In genomic region chr5:96916897-96917296, GRCm38 (mm10) we compare ENCODE assay signal across 10 mouse cellular contexts.
DNase-seq lines count a peak whose midpoint lies in the region; ATAC-seq and TF ChIP-seq lines count a peak whose summit lies in the region.
"Had no signal": no experiment of that assay in that cellular context is flagged by ENCODE, and none has a peak within 500 bp of the region (broad histone marks: within the 10 kb centered on the region; RNA-seq: fewer than 3 reads in every experiment).

No protein-coding gene starts in this region.

- H3K27ac ChIP-seq in heart, embryonic 16.5 days (ENCODE audit: low read length): peak overlapping the region; percentile 44
- 0 out of 2 replicates have a peak overlapping the region, but pooled peaks have one; percentile 13 for H3K27ac ChIP-seq in midbrain, embryonic 14.5 days (replicated peaks; ENCODE audit: low read depth, low read length)
- no peak overlapping the region for H3K27ac ChIP-seq in midbrain, embryonic 11.5 days (ENCODE audit: low read depth, low read length)
- H3K27ac ChIP-seq in hindbrain, embryonic 16.5 days (ENCODE audit: low read depth, low read length): no peak overlapping the region
- peak overlapping the region; percentile 44 for H3K27ac ChIP-seq in small intestine, adult 2 months (ENCODE audit: insufficient read depth, low read depth, low read length)
- H3K27ac ChIP-seq: limb, embryonic 13.5 days had no signal

- no peaks in the 10 kb centered on the region for H3K27me3 ChIP-seq in heart, embryonic 16.5 days (ENCODE audit: control insufficient read depth, insufficient read depth, low read length)
- H3K27me3 ChIP-seq in midbrain, embryonic 14.5 days (ENCODE audit: control insufficient read depth, insufficient read depth, low read length): no peaks in the 10 kb centered on the region
- no peaks in the 10 kb centered on the region for H3K27me3 ChIP-seq in midbrain, embryonic 11.5 days (ENCODE audit: control insufficient read depth, insufficient read depth, low read length)
- H3K27me3 ChIP-seq in hindbrain, embryonic 16.5 days (replicated peaks; ENCODE audit: control insufficient read depth, insufficient read depth, low read length): no peaks in the 10 kb centered on the region
- H3K27me3 ChIP-seq in small intestine, adult 2 months (ENCODE audit: control insufficient read depth, insufficient read depth, low read length): no peaks in the 10 kb centered on the region
- H3K27me3 ChIP-seq: limb, embryonic 13.5 days had no signal

- DNase-seq in heart, adult 9 months (ENCODE audit: low spot score in 2 of 2): no peak
- peak; percentile 41 for DNase-seq in midbrain, embryonic 14.5 days
- no peak for DNase-seq in midbrain, embryonic 11.5 days (ENCODE audit: low spot score, missing footprints)
- DNase-seq in left cerebral cortex, postnatal 14 days (ENCODE audit: low spot score in 2 of 2): no peak
- DNase-seq in thymus, postnatal 10 days (ENCODE audit: low spot score in 2 of 2): no peak
- DNase-seq: heart, postnatal 36 days had no signal

- no peaks in the 10 kb centered on the region for H3K36me3 ChIP-seq in heart, embryonic 16.5 days (ENCODE audit: control insufficient read depth, insufficient read depth)
- H3K36me3 ChIP-seq in midbrain, embryonic 14.5 days (ENCODE audit: control insufficient read depth, insufficient read depth, low read length): no peaks in the 10 kb centered on the region
- no peaks in the 10 kb centered on the region for H3K36me3 ChIP-seq in midbrain, embryonic 11.5 days (ENCODE audit: control insufficient read depth, insufficient read depth, low read length)
- H3K36me3 ChIP-seq in hindbrain, embryonic 16.5 days (ENCODE audit: control insufficient read depth, insufficient read depth, low read length): no peaks in the 10 kb centered on the region
- no peaks in the 10 kb centered on the region for H3K36me3 ChIP-seq in small intestine, adult 2 months (ENCODE audit: control insufficient read depth, insufficient read depth, low read length)
- H3K36me3 ChIP-seq: limb, embryonic 13.5 days had no signal

- no peak overlapping the region for H3K4me2 ChIP-seq in heart, embryonic 16.5 days (ENCODE audit: low read depth, low read length)
- H3K4me2 ChIP-seq in midbrain, embryonic 14.5 days (ENCODE audit: low read length): no peak overlapping the region
- H3K4me2 ChIP-seq in midbrain, embryonic 11.5 days: no peak overlapping the region
- H3K4me2 ChIP-seq in hindbrain, embryonic 16.5 days (ENCODE audit: low read length): no peak overlapping the region
- H3K4me2 ChIP-seq: limb, embryonic 13.5 days had no signal

- H3K9ac ChIP-seq in heart, embryonic 16.5 days (ENCODE audit: low read length): no peak overlapping the region
- H3K9ac ChIP-seq in midbrain, embryonic 14.5 days (replicated peaks; ENCODE audit: low read length): no peak overlapping the region
- no peak overlapping the region for H3K9ac ChIP-seq in midbrain, embryonic 11.5 days (ENCODE audit: low read length)
- H3K9ac ChIP-seq in hindbrain, embryonic 16.5 days (ENCODE audit: low read depth, low read length): no peak overlapping the region
- H3K9ac ChIP-seq: limb, embryonic 13.5 days had no signal

- H3K9me3 ChIP-seq in heart, embryonic 16.5 days (replicated peaks; ENCODE audit: control insufficient read depth, low read length): no peaks in the 10 kb centered on the region
- H3K9me3 ChIP-seq in midbrain, embryonic 14.5 days (ENCODE audit: control insufficient read depth, low read length): no peaks in the 10 kb centered on the region
- no peaks in the 10 kb centered on the region for H3K9me3 ChIP-seq in midbrain, embryonic 11.5 days (ENCODE audit: control insufficient read depth, low read length)
- no peaks in the 10 kb centered on the region for H3K9me3 ChIP-seq in hindbrain, embryonic 16.5 days (ENCODE audit: control insufficient read depth, low read length)
- H3K9me3 ChIP-seq: limb, embryonic 13.5 days had no signal

- no peak for ATAC-seq in heart, embryonic 16.5 days (replicated peaks; ENCODE audit: extremely low read depth, insufficient read depth, low FRiP score)
- no peak for ATAC-seq in midbrain, embryonic 14.5 days (ENCODE audit: low FRiP score, low TSS enrichment)
- no peak for ATAC-seq in midbrain, embryonic 11.5 days (ENCODE audit: low FRiP score)
- ATAC-seq in hindbrain, embryonic 16.5 days: peak; percentile 57; the same call in 1 of the 2 replicates

- WGBS in heart, embryonic 16.5 days: 70% methylated on average over 6 of the region's 6 CpGs
- WGBS in midbrain, embryonic 14.5 days: 72% methylated on average over 6 of the region's 6 CpGs
- 75% methylated on average over 6 of the region's 6 CpGs for WGBS in midbrain, embryonic 11.5 days
- 37% methylated on average over 6 of the region's 6 CpGs for WGBS in hindbrain, embryonic 16.5 days
- 69% methylated on average over 6 of the region's 6 CpGs for WGBS in small intestine, adult 2 months

- H3K4me1 ChIP-seq in heart, embryonic 16.5 days (ENCODE audit: control insufficient read depth, insufficient read depth, low read length): peaks cover 15% of the 10 kb centered on the region
- no peaks in the 10 kb centered on the region for H3K4me1 ChIP-seq in midbrain, embryonic 14.5 days (ENCODE audit: control insufficient read depth, insufficient read depth, low read length)
- no peaks in the 10 kb centered on the region for H3K4me1 ChIP-seq in midbrain, embryonic 11.5 days (ENCODE audit: control insufficient read depth, insufficient read depth, low read length)
- H3K4me1 ChIP-seq in hindbrain, embryonic 16.5 days (ENCODE audit: control insufficient read depth, insufficient read depth, low read depth, low read length): peaks cover 2% of the 10 kb centered on the region
- peaks cover 23% of the 10 kb centered on the region; the same call in 1 of the 2 replicates for H3K4me1 ChIP-seq in small intestine, adult 2 months (ENCODE audit: control insufficient read depth, insufficient read depth, insufficient read length, low read length)

- TF ChIP-seq POLR2A in small intestine, adult 2 months (IDR thresholded peaks at IDR 0.05; ENCODE audit: low read depth, low read length): no peak

- no peak for TF ChIP-seq CTCF in small intestine, adult 2 months (IDR thresholded peaks at IDR 0.05; ENCODE audit: extremely low read depth, insufficient read length, insufficient replicate concordance, low read depth, low read length)

- intact Hi-C loops in left cerebral cortex, postnatal 14 days (cut with DNase I): no loop called here

- H3K4me3 ChIP-seq in heart, embryonic 16.5 days (ENCODE audit: low read length): no peak overlapping the region
- no peak overlapping the region for H3K4me3 ChIP-seq in midbrain, embryonic 14.5 days (replicated peaks; ENCODE audit: low read depth, low read length)
- H3K4me3 ChIP-seq in midbrain, embryonic 11.5 days (ENCODE audit: low read depth, low read length): no peak overlapping the region
- H3K4me3 ChIP-seq in hindbrain, embryonic 16.5 days (ENCODE audit: low read length): no peak overlapping the region
- no peak overlapping the region for H3K4me3 ChIP-seq in small intestine, adult 2 months (ENCODE audit: low read depth, low read length)
- H3K4me3 ChIP-seq: limb, embryonic 13.5 days had no signal

Comparison
In these comparisons a context has a peak if more than half of its experiments do, and no peak if none do; other contexts are left out.
1. H3K27ac ChIP-seq: peak in heart, embryonic 16.5 days (single experiment), midbrain, embryonic 14.5 days (single experiment) and small intestine, adult 2 months (single experiment); none in midbrain, embryonic 11.5 days (single experiment) and hindbrain, embryonic 16.5 days (single experiment).